Comparison of ENCODE assay signal across 8 mouse cellular contexts in the genomic region with DNA sequence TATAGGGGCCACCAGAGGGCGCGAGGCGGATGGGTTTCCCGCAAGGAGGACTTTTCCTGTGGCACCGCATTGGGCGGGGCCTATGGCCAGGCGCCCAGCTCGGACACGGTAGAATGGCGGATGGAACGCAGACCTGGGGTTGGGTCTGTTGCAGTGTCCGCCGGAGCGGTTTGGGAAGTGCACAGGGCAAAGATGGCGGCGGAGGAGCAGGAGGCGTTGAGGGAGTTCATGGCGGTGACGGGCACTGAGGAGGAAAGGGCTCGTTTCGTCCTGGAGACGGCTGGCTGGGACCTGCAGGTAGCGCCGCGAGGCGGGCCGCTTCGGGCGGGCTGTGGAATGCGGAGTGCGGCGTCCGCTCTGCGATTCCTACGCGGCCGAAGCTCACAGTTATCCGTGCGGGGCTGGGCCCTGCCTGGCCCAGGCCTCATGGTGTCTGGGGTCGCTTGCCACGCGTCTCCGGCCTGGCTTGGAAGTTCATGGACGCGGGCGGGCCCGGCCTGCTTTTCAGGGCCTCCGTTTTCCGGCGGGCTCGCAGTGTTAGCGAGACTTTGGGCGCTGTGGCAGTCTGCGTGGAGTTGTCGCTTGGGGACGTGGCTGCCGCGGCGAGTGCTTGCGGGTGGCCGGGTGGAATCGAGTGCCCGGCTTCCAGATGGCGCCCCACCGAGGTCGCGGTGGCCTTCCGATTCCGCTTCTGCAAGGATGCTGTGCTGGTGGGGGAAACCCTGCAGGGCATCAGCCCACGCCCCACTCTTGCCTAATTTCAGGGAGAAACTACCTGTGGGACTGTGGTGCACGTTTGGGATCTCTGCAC. TPM values are rescaled to one million over a fixed set of nuclear protein-coding genes. Genes with fewer than 3 reads are reported as not detected.
A peak's percentile ranks its signal among the peaks of the same experiment; 100 is the strongest.
DNase-seq lines count a peak whose midpoint lies in the region; ATAC-seq and TF ChIP-seq lines count a peak whose summit lies in the region.
"Not testable (repeated sequence)": the region's sequence is repeated elsewhere in the genome, so short reads cannot be mapped to it uniquely, and the experiment has no call there.

No protein-coding gene starts in this region.

- peak overlapping the region; percentile 58 for H3K4me3 ChIP-seq in forebrain, embryonic 10.5 days
- peak overlapping the region; percentile 54 for H3K4me3 ChIP-seq in heart, embryonic 15.5 days
- H3K4me3 ChIP-seq in liver, embryonic 14.5 days (ENCODE audit: insufficient read depth in 1 of 2, low read depth in 2 of 2, low read length in 2 of 2) = peak overlapping the region; percentile 58 to 66
- H3K4me3 ChIP-seq in neural tube, embryonic 11.5 days (ENCODE audit: low read depth, low read length) = peak overlapping the region; percentile 58
- peak overlapping the region; percentile 69 for H3K4me3 ChIP-seq in stomach, postnatal 0 days (ENCODE audit: low read depth, low read length)

- not testable (repeated sequence) for H3K36me3 ChIP-seq in forebrain, embryonic 10.5 days (replicated peaks); heart, embryonic 15.5 days; liver, embryonic 14.5 days (replicated peaks; ENCODE audit: control insufficient read depth, insufficient read depth, low read depth); neural tube, embryonic 11.5 days (ENCODE audit: control insufficient read depth, insufficient read depth, low read length); stomach, postnatal 0 days (ENCODE audit: control insufficient read depth, insufficient read depth, low read length)

- not testable (repeated sequence) for H3K4me1 ChIP-seq in forebrain, embryonic 10.5 days; heart, embryonic 15.5 days (replicated peaks); liver, embryonic 14.5 days (replicated peaks; ENCODE audit: control insufficient read depth in 2 of 2, insufficient read depth in 2 of 2, low read length in 1 of 2); neural tube, embryonic 11.5 days (ENCODE audit: control insufficient read depth, insufficient read depth, low read length); stomach, postnatal 0 days (replicated peaks; ENCODE audit: control insufficient read depth, insufficient read depth)

- H3K9me3 ChIP-seq in forebrain, embryonic 10.5 days = peaks cover 19% of the 10 kb centered on the region
- H3K9me3 ChIP-seq in heart, embryonic 15.5 days (replicated peaks); liver, embryonic 14.5 days (ENCODE audit: control insufficient read depth, low read length); neural tube, embryonic 11.5 days (ENCODE audit: control insufficient read depth, low read length); stomach, postnatal 0 days (ENCODE audit: control insufficient read depth, low read length): not testable (repeated sequence)

- peak overlapping the region; percentile 91 for H3K27ac ChIP-seq in forebrain, embryonic 10.5 days
- peak overlapping the region; percentile 77 for H3K27ac ChIP-seq in heart, embryonic 15.5 days
- not testable (repeated sequence) for H3K27ac ChIP-seq in liver, embryonic 14.5 days
- peak overlapping the region; percentile 53; the same call in 1 of the 2 replicates for H3K27ac ChIP-seq in neural tube, embryonic 11.5 days (ENCODE audit: low read depth, low read length)
- H3K27ac ChIP-seq in stomach, postnatal 0 days (replicated peaks) = peak overlapping the region; percentile 88

- ATAC-seq in heart, embryonic 15.5 days (replicated peaks; ENCODE audit: insufficient number of reproducible peaks, insufficient read depth, low FRiP score, low read depth) = peak; percentile 100
- peak; percentile 100 for ATAC-seq in liver, embryonic 14.5 days (ENCODE audit: insufficient read depth)
- ATAC-seq in neural tube, embryonic 11.5 days (ENCODE audit: insufficient read depth, low FRiP score, low TSS enrichment) = peak; percentile 100
- peak; percentile 100 for ATAC-seq in stomach, postnatal 0 days (ENCODE audit: low FRiP score, low TSS enrichment)

- not testable (repeated sequence) for TF ChIP-seq EP300 in liver, embryonic 14.5 days (IDR thresholded peaks at IDR 0.05; ENCODE audit: low read depth); stomach, postnatal 0 days (optimal IDR thresholded peaks at IDR 0.05)

- H3K27me3 ChIP-seq in forebrain, embryonic 10.5 days (ENCODE audit: poor library complexity, severe bottlenecking); heart, embryonic 15.5 days; liver, embryonic 14.5 days (ENCODE audit: control insufficient read depth, insufficient read depth, low read length); neural tube, embryonic 11.5 days (ENCODE audit: control insufficient read depth, insufficient read depth, low read length); stomach, postnatal 0 days (ENCODE audit: control insufficient read depth, insufficient read depth, low read length): not testable (repeated sequence)

- TF ChIP-seq CTCF in liver, embryonic 14.5 days (IDR thresholded peaks at IDR 0.05; ENCODE audit: low read depth) = peak; percentile 50
- peak; percentile 56 for TF ChIP-seq CTCF in stomach, postnatal 0 days (IDR thresholded peaks at IDR 0.05; ENCODE audit: low read depth)

- peak overlapping the region; percentile 93 for H3K9ac ChIP-seq in heart, embryonic 15.5 days
- H3K9ac ChIP-seq in liver, embryonic 14.5 days (replicated peaks) = peak overlapping the region; percentile 71
- peak overlapping the region; percentile 86 for H3K9ac ChIP-seq in neural tube, embryonic 11.5 days (ENCODE audit: low read length)
- peak overlapping the region; percentile 88 for H3K9ac ChIP-seq in stomach, postnatal 0 days (ENCODE audit: low read length)

- WGBS in forebrain, embryonic 10.5 days = 18% methylated on average over 71 of the region's 71 CpGs
- WGBS in heart, embryonic 15.5 days = 8% methylated on average over 71 of the region's 71 CpGs
- 8% methylated on average over 62 of the region's 71 CpGs for WGBS in liver, embryonic 14.5 days (ENCODE audit: insufficient replicate concordance)
- WGBS in neural tube, embryonic 11.5 days = 11% methylated on average over 66 of the region's 71 CpGs
- 14% methylated on average over 64 of the region's 71 CpGs for WGBS in stomach, postnatal 0 days

- peak; percentile 96 to 98 for DNase-seq in CD8-positive naive resting alpha-beta T cell, adult 2 months (ENCODE audit: low read depth in 2 of 2, low spot score in 2 of 2)
- peak; percentile 97 for DNase-seq in c-Kit-positive CD71-negative TER-119-negative erythroid progenitor cells, embryonic 14.5 days (ENCODE audit: low read depth)
- DNase-seq in forebrain, embryonic 10.5 days (ENCODE audit: extremely low spot score, low spot score) = peak; percentile 90
- DNase-seq in kidney, postnatal 25 days = peak; percentile 97 to 98
- peak; percentile 84 to 94 (median 87) for DNase-seq in liver, embryonic 14.5 days (ENCODE audit: low read depth in 3 of 3, low spot score in 3 of 3)
- peak; percentile 95 for DNase-seq in neural tube, embryonic 11.5 days (ENCODE audit: low spot score)
- DNase-seq in stomach, postnatal 0 days (ENCODE audit: low spot score) = peak; percentile 97

- H3K4me2 ChIP-seq in heart, embryonic 15.5 days = peak overlapping the region; percentile 59
- peak overlapping the region; percentile 41 for H3K4me2 ChIP-seq in liver, embryonic 14.5 days (ENCODE audit: low read depth)
- H3K4me2 ChIP-seq in neural tube, embryonic 11.5 days (ENCODE audit: low read depth) = peak overlapping the region; percentile 29
- H3K4me2 ChIP-seq in stomach, postnatal 0 days (replicated peaks; ENCODE audit: low read depth) = peak overlapping the region; percentile 55

RNA-seq across cellular contexts. Expression of gene 4930467E23Rik, which starts 55.4 kb away (rescaled TPM):
- polyA plus RNA-seq in forebrain, embryonic 10.5 days (2016; fragmentation: Nextera tagmentation; extraction: Ambion mirVana) = not detected in 2 replicates
- not detected in 2 replicates for polyA plus RNA-seq in heart, embryonic 15.5 days (2015; fragmentation: Nextera tagmentation; extraction: Ambion mirVana)
- not detected in 2 replicates for polyA plus RNA-seq in liver, embryonic 14.5 days (2012; rRNA removed)
- polyA plus RNA-seq in liver, embryonic 14.5 days (2014; fragmentation: Nextera tagmentation; extraction: Ambion mirVana) = not detected in 2 replicates
- polyA plus RNA-seq in neural tube, embryonic 11.5 days (2014; fragmentation: Nextera tagmentation; extraction: Ambion mirVana) = not detected in 2 replicates
- not detected in 2 replicates for polyA plus RNA-seq in stomach, postnatal 0 days (2015; fragmentation: Nextera tagmentation; extraction: Ambion mirVana)
